Mouse (Mus musculus): Measurements from ENCODE around the gene Fyttd1.

Fyttd1 gene

GRCm38 (mm10) chr16:32942694-32943093 lies 65.4 kb downstream of the Fyttd1 start:
- DNase-seq (ENCODE audit: low spot score in 2 of 2): no peak

DNA sequence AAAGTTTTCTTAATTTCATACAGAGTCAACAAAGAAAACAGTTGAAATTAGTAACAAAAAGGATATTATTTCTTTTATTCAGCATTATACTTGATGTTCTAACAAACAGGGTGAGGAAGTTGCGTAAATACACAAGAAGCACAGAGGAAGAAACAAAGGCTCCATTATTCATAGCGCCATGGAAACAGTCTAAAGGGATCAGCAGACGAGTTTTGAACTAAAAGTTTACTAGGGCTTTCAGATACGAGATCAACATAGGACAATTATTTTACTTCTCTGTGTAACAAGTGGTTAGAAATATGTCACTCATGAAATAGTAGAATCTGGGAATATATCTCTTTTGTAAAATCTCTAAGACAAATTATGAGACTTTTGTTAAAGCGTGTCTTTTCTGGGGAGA lies 68.1 kb downstream of the Fyttd1 start:
- no peak for DNase-seq (ENCODE audit: low spot score in 2 of 2)

DNA sequence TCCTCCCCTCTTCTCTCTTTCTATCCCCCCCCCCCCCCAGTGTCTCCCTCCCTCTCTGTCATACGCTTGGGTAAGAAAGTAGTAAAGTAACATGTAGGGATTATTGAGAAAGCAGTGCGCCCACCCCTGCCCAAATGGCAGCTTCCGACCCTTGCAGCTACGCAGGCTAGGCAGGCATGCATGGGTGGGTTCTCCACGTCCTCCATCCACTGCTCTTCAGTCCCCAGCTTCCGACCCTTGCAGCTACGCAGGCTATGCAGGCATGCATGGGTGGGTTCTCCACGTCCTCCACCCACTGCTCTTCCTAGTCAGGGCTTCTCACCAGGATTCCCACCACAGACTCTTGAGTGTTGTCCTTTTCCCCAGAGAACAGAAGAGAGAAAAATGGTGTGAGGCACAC lies 70.7 kb downstream of the Fyttd1 start:
- no peak for DNase-seq (ENCODE audit: low spot score in 2 of 2)

- no peak for DNase-seq (ENCODE audit: low spot score in 2 of 2)
These were observed 71.4 kb downstream of the Fyttd1 start for GRCm38 (mm10) chr16:32948656-32949055.

- DNase-seq (ENCODE audit: low spot score in 2 of 2): no peak
These were observed 72.0 kb downstream of the Fyttd1 start for GRCm38 (mm10) chr16:32949281-32949680.

DNA sequence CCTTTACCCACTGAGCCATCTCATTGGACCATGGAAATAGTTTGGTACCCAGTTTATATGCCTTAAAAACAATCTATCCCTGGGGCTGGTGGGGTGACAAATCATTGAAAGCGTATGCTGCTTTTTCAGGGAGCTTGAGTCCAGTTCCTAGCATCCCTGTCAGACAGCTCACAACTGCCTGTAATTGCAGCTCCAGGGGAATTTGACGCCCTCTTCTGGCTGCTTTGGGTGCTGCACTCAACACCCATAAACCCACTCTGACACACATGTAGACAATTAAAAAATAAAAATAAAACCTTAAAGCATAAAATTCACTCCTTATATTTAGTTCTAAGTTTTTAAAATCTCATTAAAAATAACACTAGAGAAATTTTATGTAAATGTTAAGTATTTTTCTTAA lies 73.8 kb downstream of the Fyttd1 start:
- no peak for DNase-seq (ENCODE audit: low spot score in 2 of 2)

GRCm38 (mm10) chr16:32953806-32954205 lies 76.5 kb downstream of the Fyttd1 start:
- no peak for DNase-seq (ENCODE audit: low spot score in 2 of 2)

DNA sequence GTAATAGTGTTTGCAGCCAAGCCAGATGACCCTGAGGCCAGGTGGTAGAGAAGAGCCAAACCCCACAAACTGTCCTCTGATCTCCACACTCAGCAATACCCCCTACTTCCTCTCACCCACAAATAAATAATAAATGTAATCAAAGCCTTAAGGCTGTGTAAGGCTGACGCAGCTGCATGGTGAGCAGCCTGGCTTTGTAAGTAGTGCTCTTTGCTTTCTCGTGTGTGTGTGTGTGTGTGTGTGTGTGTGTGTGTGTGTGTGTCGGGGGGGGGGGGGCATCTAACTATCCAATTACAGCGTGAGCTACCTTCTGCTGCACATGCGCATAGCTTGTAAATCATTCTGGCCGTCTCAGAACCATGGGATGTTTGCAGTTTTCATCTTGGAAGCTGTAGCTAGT lies 77.0 kb downstream of the Fyttd1 start:
- DNase-seq (ENCODE audit: low spot score in 2 of 2): no peak

DNA sequence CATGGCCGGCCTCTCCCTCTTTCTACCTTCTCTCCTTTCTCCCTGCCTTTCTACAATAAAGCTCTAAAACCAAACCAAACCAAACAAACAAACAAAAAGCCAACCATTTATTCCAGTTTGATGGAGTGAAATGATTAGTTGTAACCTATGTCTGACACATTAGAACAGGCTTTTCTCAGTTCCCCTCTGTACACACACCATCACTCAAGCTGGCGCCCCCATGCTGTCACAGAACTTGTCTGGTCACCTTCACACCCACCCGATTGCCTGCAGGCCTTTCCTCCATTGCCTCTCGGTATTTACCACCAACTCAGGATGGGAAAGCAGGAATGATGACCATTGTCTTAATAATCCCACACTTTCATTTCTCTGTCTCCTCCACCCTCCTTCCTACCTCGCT lies 79.6 kb downstream of the Fyttd1 start:
- no peak for DNase-seq (ENCODE audit: low spot score in 2 of 2)

Measured in right cerebral cortex, postnatal 36 days (tissue).